Mouse (Mus musculus): Measurements from ENCODE around the gene Gm44511.

GRCm38 (mm10) chr6:128793734-128794133 is 32.4 kb downstream of the Gm44511 start:
- TF ChIP-seq CTCF (IDR thresholded peaks at IDR 0.05; ENCODE audit: low read depth, low read length), result no peak
- TF ChIP-seq POLR2A (IDR thresholded peaks at IDR 0.05; ENCODE audit: insufficient read depth, low read length), result no peak

Measured in ES-Bruce4 (cell line).